Mouse (Mus musculus): Measurements from ENCODE around the gene Sbf2. TPM values are rescaled to one million over a fixed set of nuclear protein-coding genes. Genes with fewer than 3 reads are reported as not detected.
"Not testable (repeated sequence)": the region's sequence is repeated elsewhere in the genome, so short reads cannot be mapped to it uniquely, and the experiment has no call there.

The Sbf2 gene
- total RNA-seq, 2 experiments from 2014 or later, result 141 to 177 TPM

- intact Hi-C loops (cut with DNase I), result no loop called here
- DNase-seq, result no peak
Measured at GRCm38 (mm10) chr7:110470987-110471386, 143.7 kb downstream of the Sbf2 start.

GRCm38 (mm10) chr7:110463471-110463870, 151.3 kb downstream of the Sbf2 start:
- DNase-seq, result no peak
- intact Hi-C loops (cut with DNase I), result no loop called here

GRCm38 (mm10) chr7:110432301-110432700, 182.4 kb downstream of the Sbf2 start:
- peak; percentile 45 for DNase-seq
- intact Hi-C loops (cut with DNase I), result loop anchor here (10.0 kb wide), 2 partner anchors 148 to 202 kb away; no protein-coding TSS in a partner anchor

- no peak for DNase-seq
- intact Hi-C loops (cut with DNase I), result no loop called here
Measured at GRCm38 (mm10) chr7:110416318-110416717, 198.4 kb downstream of the Sbf2 start.

GRCm38 (mm10) chr7:110414276-110414675, 200.4 kb downstream of the Sbf2 start:
- intact Hi-C loops (cut with DNase I), result no loop called here
- DNase-seq, result no peak

- DNase-seq, result no peak
- intact Hi-C loops (cut with DNase I), result no loop called here
Measured at GRCm38 (mm10) chr7:110402092-110402491, 212.6 kb downstream of the Sbf2 start.

GRCm38 (mm10) chr7:110392576-110392975, 222.1 kb downstream of the Sbf2 start:
- no peak for DNase-seq
- intact Hi-C loops (cut with DNase I), result no loop called here

- DNase-seq, result no peak
- intact Hi-C loops (cut with DNase I), result no loop called here
Measured at GRCm38 (mm10) chr7:110391632-110392031, 223.1 kb downstream of the Sbf2 start.

GRCm38 (mm10) chr7:110388889-110389288, 225.8 kb downstream of the Sbf2 start:
- intact Hi-C loops (cut with DNase I); DNase-seq: not testable (repeated sequence)

- DNase-seq, result no peak
Measured at GRCm38 (mm10) chr7:110387565-110387964, 227.2 kb downstream of the Sbf2 start.

GRCm38 (mm10) chr7:110385482-110385881, 229.2 kb downstream of the Sbf2 start:
- no peak for DNase-seq
- intact Hi-C loops (cut with DNase I), result no loop called here

More at GRCm38 (mm10) chr7:110387565-110387964, 227.2 kb downstream of the Sbf2 start:
- intact Hi-C loops (cut with DNase I), result no loop called here

GRCm38 (mm10) chr7:110384343-110384742, 230.4 kb downstream of the Sbf2 start:
- DNase-seq, result no peak
- intact Hi-C loops (cut with DNase I), result no loop called here

- intact Hi-C loops (cut with DNase I), result no loop called here
- no peak for DNase-seq
Measured at GRCm38 (mm10) chr7:110381625-110382024, 233.1 kb downstream of the Sbf2 start.

GRCm38 (mm10) chr7:110379335-110379914, 235.3 kb downstream of the Sbf2 start:
- intact Hi-C loops (cut with DNase I), result no loop called here
- DNase-seq, result no peak

GRCm38 (mm10) chr7:110372529-110372928, 242.2 kb downstream of the Sbf2 start:
- intact Hi-C loops (cut with DNase I), result no loop called here
- no peak for DNase-seq

GRCm38 (mm10) chr7:110362005-110362404, 252.7 kb downstream of the Sbf2 start:
- DNase-seq, result no peak
- intact Hi-C loops (cut with DNase I), result no loop called here

GRCm38 (mm10) chr7:110361516-110361915, 253.2 kb downstream of the Sbf2 start:
- DNase-seq, result no peak
- intact Hi-C loops (cut with DNase I), result no loop called here

GRCm38 (mm10) chr7:110359391-110359790, 255.3 kb downstream of the Sbf2 start:
- intact Hi-C loops (cut with DNase I), result no loop called here
- DNase-seq, result no peak

GRCm38 (mm10) chr7:110353971-110354370, 260.8 kb downstream of the Sbf2 start:
- DNase-seq, result no peak
- intact Hi-C loops (cut with DNase I), result no loop called here

- intact Hi-C loops (cut with DNase I), result no loop called here
- DNase-seq, result no peak
Measured at GRCm38 (mm10) chr7:110347250-110347649, 267.5 kb downstream of the Sbf2 start.

- intact Hi-C loops (cut with DNase I), result no loop called here
- no peak for DNase-seq
Measured at GRCm38 (mm10) chr7:110337601-110338000, 277.1 kb downstream of the Sbf2 start.

- DNase-seq, result no peak
- intact Hi-C loops (cut with DNase I), result no loop called here
Measured at GRCm38 (mm10) chr7:110325381-110326110, 289.2 kb downstream of the Sbf2 start.

Data from left cerebral cortex, postnatal 4 days (tissue).